ENCODE assay signal across 17 mouse cellular contexts in genomic region chr13:39631506-39632132, GRCm38 (mm10).
A peak's percentile ranks its signal among the peaks of the same experiment; 100 is the strongest.
DNase-seq lines count a peak whose midpoint lies in the region; ATAC-seq and TF ChIP-seq lines count a peak whose summit lies in the region.
"Had no signal": no experiment of that assay in that cellular context is flagged by ENCODE, and none has a peak within 500 bp of the region (broad histone marks: within the 10 kb centered on the region; RNA-seq: fewer than 3 reads in every experiment).

No protein-coding gene starts in this region.

- no peak for TF ChIP-seq EP300 in lung, postnatal 0 days (IDR thresholded peaks at IDR 0.05)

- no peaks in the 10 kb centered on the region for H3K27me3 ChIP-seq in lung, postnatal 0 days (replicated peaks; ENCODE audit: insufficient read depth, low read length)
- no peaks in the 10 kb centered on the region for H3K27me3 ChIP-seq in intestine, embryonic 16.5 days (replicated peaks; ENCODE audit: control insufficient read depth, insufficient read depth, low read length)
- H3K27me3 ChIP-seq: hindbrain, embryonic 12.5 days; liver, embryonic 15.5 days; midbrain, embryonic 15.5 days; neural tube, embryonic 15.5 days had no signal

- no peak for TF ChIP-seq POLR2A in brain, embryonic 14.5 days (IDR thresholded peaks at IDR 0.05; ENCODE audit: borderline replicate concordance, extremely low read depth, insufficient read depth, insufficient read length, poor library complexity, severe bottlenecking)

- no peak for TF ChIP-seq CTCF in brain, embryonic 14.5 days (IDR thresholded peaks at IDR 0.05; ENCODE audit: borderline replicate concordance, extremely low read depth, insufficient read depth, insufficient read length)
- TF ChIP-seq CTCF in lung, postnatal 0 days (IDR thresholded peaks at IDR 0.05), result no peak

- WGBS in lung, postnatal 0 days, result 69% methylated on average over 8 of the region's 8 CpGs
- whole genome bisulfite sequencing in intestine, embryonic 16.5 days, result 78% methylated on average over 8 of the region's 8 CpGs

- H3K4me2 ChIP-seq in lung, postnatal 0 days (replicated peaks; ENCODE audit: low read depth, low read length), result no peak overlapping the region
- H3K4me2 ChIP-seq in intestine, embryonic 16.5 days (ENCODE audit: low read depth, low read length), result no peak overlapping the region
- H3K4me2 ChIP-seq: hindbrain, embryonic 12.5 days; liver, embryonic 15.5 days; midbrain, embryonic 15.5 days; neural tube, embryonic 15.5 days had no signal

- H3K4me1 ChIP-seq in lung, postnatal 0 days (ENCODE audit: insufficient read depth, low read depth, low read length), result no peaks in the 10 kb centered on the region
- H3K4me1 ChIP-seq in intestine, embryonic 16.5 days (ENCODE audit: control insufficient read depth, insufficient read depth, low read length), result no peaks in the 10 kb centered on the region
- H3K4me1 ChIP-seq: hindbrain, embryonic 12.5 days; liver, embryonic 15.5 days; midbrain, embryonic 15.5 days; neural tube, embryonic 15.5 days had no signal

- ATAC-seq in lung, postnatal 0 days, result peak; percentile 85
- ATAC-seq in intestine, embryonic 16.5 days, result no peak
- ATAC-seq: midbrain, embryonic 15.5 days had no signal

- H3K27ac ChIP-seq in lung, postnatal 0 days (ENCODE audit: low read length), result no peak overlapping the region
- H3K27ac ChIP-seq in intestine, embryonic 16.5 days (ENCODE audit: low read length), result no peak overlapping the region
- H3K27ac ChIP-seq: heart, adult 2 months; hindbrain, embryonic 12.5 days; left cerebral cortex, adult 2 months; liver, embryonic 15.5 days; midbrain, embryonic 15.5 days; neural tube, embryonic 15.5 days had no signal

- H3K36me3 ChIP-seq in lung, postnatal 0 days (ENCODE audit: insufficient read depth, low read length), result no peaks in the 10 kb centered on the region
- no peaks in the 10 kb centered on the region for H3K36me3 ChIP-seq in intestine, embryonic 16.5 days (ENCODE audit: control insufficient read depth, insufficient read depth, low read length)
- H3K36me3 ChIP-seq: hindbrain, embryonic 12.5 days; liver, embryonic 15.5 days; midbrain, embryonic 15.5 days; neural tube, embryonic 15.5 days had no signal

- no peak overlapping the region for H3K4me3 ChIP-seq in lung, postnatal 0 days (ENCODE audit: low read depth, low read length)
- H3K4me3 ChIP-seq in intestine, embryonic 16.5 days (ENCODE audit: low read length), result no peak overlapping the region
- H3K4me3 ChIP-seq: heart, adult 2 months; hindbrain, embryonic 12.5 days; left cerebral cortex, adult 2 months; liver, embryonic 15.5 days; midbrain, embryonic 15.5 days; neural tube, embryonic 15.5 days had no signal

- no peaks in the 10 kb centered on the region for H3K9me3 ChIP-seq in lung, postnatal 0 days (ENCODE audit: low read length)
- no peaks in the 10 kb centered on the region for H3K9me3 ChIP-seq in intestine, embryonic 16.5 days (ENCODE audit: control insufficient read depth, low read length)
- H3K9me3 ChIP-seq: hindbrain, embryonic 12.5 days; liver, embryonic 15.5 days; midbrain, embryonic 15.5 days; neural tube, embryonic 15.5 days had no signal

- peak; percentile 1 to 37 for DNase-seq in frontal cortex, adult 2 months (ENCODE audit: extremely low spot score in 1 of 2, low spot score in 1 of 2)
- DNase-seq in frontal cortex, postnatal 25 days (ENCODE audit: low spot score in 2 of 2), result no peak
- DNase-seq in brain, embryonic 14.5 days (ENCODE audit: low read depth), result peak; percentile 24
- DNase-seq in fat pad, adult 2 months (ENCODE audit: extremely low read depth, low read depth, low spot score), result peak; percentile 88
- DNase-seq in lung, postnatal 0 days (ENCODE audit: low spot score), result peak; percentile 77
- DNase-seq in B cell, adult 2 months, result no peak
- DNase-seq in c-Kit-positive CD71-positive TER-119-positive erythroid progenitor cells, embryonic 14.5 days (ENCODE audit: low spot score), result no peak
- DNase-seq: adrenal gland, postnatal 10 days; heart, adult 2 months; kidney, adult 8-10 months; thymus, adult 2 months had no signal

- no peak overlapping the region for H3K9ac ChIP-seq in lung, postnatal 0 days (replicated peaks; ENCODE audit: low read depth)
- no peak overlapping the region for H3K9ac ChIP-seq in intestine, embryonic 16.5 days (ENCODE audit: low read depth, low read length)
- H3K9ac ChIP-seq: hindbrain, embryonic 12.5 days; liver, embryonic 15.5 days; midbrain, embryonic 15.5 days; neural tube, embryonic 15.5 days had no signal

Comparison
In these comparisons a context has a peak if more than half of its experiments do, and no peak if none do; other contexts are left out.
1. DNase-seq: peak in frontal cortex, adult 2 months (2 of 2), brain, embryonic 14.5 days (single experiment), fat pad, adult 2 months (single experiment) and lung, postnatal 0 days (single experiment); none in frontal cortex, postnatal 25 days (0 of 2), B cell, adult 2 months (0 of 2) and c-Kit-positive CD71-positive TER-119-positive erythroid progenitor cells, embryonic 14.5 days (single experiment).